ENCODE assay signal across 11 mouse cellular contexts in genomic region chr3:129640211-129641000, GRCm38 (mm10).
DNase-seq lines count a peak whose midpoint lies in the region; ATAC-seq lines count a peak whose summit lies in the region.
"Had no signal": no experiment of that assay in that cellular context is flagged by ENCODE, and none has a peak within 500 bp of the region (broad histone marks: within the 10 kb centered on the region; RNA-seq: fewer than 3 reads in every experiment).

No protein-coding gene starts in this region.

- H3K27me3 ChIP-seq in kidney, embryonic 15.5 days: no peaks in the 10 kb centered on the region
- H3K27me3 ChIP-seq in embryonic facial prominence, embryonic 13.5 days: no peaks in the 10 kb centered on the region
- H3K27me3 ChIP-seq in hindbrain, embryonic 15.5 days: no peaks in the 10 kb centered on the region
- no peaks in the 10 kb centered on the region for H3K27me3 ChIP-seq in midbrain, embryonic 14.5 days (ENCODE audit: control insufficient read depth, insufficient read depth, low read length)
- no peaks in the 10 kb centered on the region for H3K27me3 ChIP-seq in intestine, embryonic 16.5 days (replicated peaks; ENCODE audit: control insufficient read depth, insufficient read depth, low read length)
- H3K27me3 ChIP-seq: liver, embryonic 15.5 days had no signal

- H3K4me2 ChIP-seq in kidney, embryonic 15.5 days: no peak overlapping the region
- no peak overlapping the region for H3K4me2 ChIP-seq in embryonic facial prominence, embryonic 13.5 days
- no peak overlapping the region for H3K4me2 ChIP-seq in hindbrain, embryonic 15.5 days
- no peak overlapping the region for H3K4me2 ChIP-seq in midbrain, embryonic 14.5 days (ENCODE audit: low read length)
- no peak overlapping the region for H3K4me2 ChIP-seq in intestine, embryonic 16.5 days (ENCODE audit: low read depth, low read length)
- H3K4me2 ChIP-seq: liver, embryonic 15.5 days had no signal

- 56% methylated on average over 10 of the region's 10 CpGs for WGBS in kidney, embryonic 15.5 days
- WGBS in embryonic facial prominence, embryonic 13.5 days: 49% methylated on average over 10 of the region's 10 CpGs
- 50% methylated on average over 10 of the region's 10 CpGs for WGBS in hindbrain, embryonic 15.5 days
- 43% methylated on average over 10 of the region's 10 CpGs for WGBS in midbrain, embryonic 14.5 days
- WGBS in intestine, embryonic 16.5 days: 58% methylated on average over 10 of the region's 10 CpGs

- H3K4me3 ChIP-seq in kidney, embryonic 15.5 days (replicated peaks): no peak overlapping the region
- H3K4me3 ChIP-seq in embryonic facial prominence, embryonic 13.5 days: no peak overlapping the region
- no peak overlapping the region for H3K4me3 ChIP-seq in hindbrain, embryonic 15.5 days
- H3K4me3 ChIP-seq in midbrain, embryonic 14.5 days (replicated peaks; ENCODE audit: low read depth, low read length): no peak overlapping the region
- H3K4me3 ChIP-seq in intestine, embryonic 16.5 days (ENCODE audit: low read length): no peak overlapping the region
- H3K4me3 ChIP-seq: liver, embryonic 15.5 days; myocyte had no signal

- H3K27ac ChIP-seq in kidney, embryonic 15.5 days: 0 out of 2 replicates have a peak overlapping the region, but pooled peaks have one; percentile 16
- H3K27ac ChIP-seq in embryonic facial prominence, embryonic 13.5 days: peak overlapping the region; percentile 55
- peak overlapping the region; percentile 31 for H3K27ac ChIP-seq in hindbrain, embryonic 15.5 days (replicated peaks)
- H3K27ac ChIP-seq in midbrain, embryonic 14.5 days (replicated peaks; ENCODE audit: low read depth, low read length): no peak overlapping the region
- H3K27ac ChIP-seq in intestine, embryonic 16.5 days (ENCODE audit: low read length): no peak overlapping the region
- H3K27ac ChIP-seq: liver, embryonic 15.5 days had no signal

- 0 out of 2 replicates have a peak, but pooled peaks cover 9% of the 10 kb centered on the region for H3K36me3 ChIP-seq in kidney, embryonic 15.5 days
- H3K36me3 ChIP-seq in embryonic facial prominence, embryonic 13.5 days: peaks cover 8% of the 10 kb centered on the region
- H3K36me3 ChIP-seq in hindbrain, embryonic 15.5 days: no peaks in the 10 kb centered on the region
- no peaks in the 10 kb centered on the region for H3K36me3 ChIP-seq in midbrain, embryonic 14.5 days (ENCODE audit: control insufficient read depth, insufficient read depth, low read length)
- no peaks in the 10 kb centered on the region for H3K36me3 ChIP-seq in intestine, embryonic 16.5 days (ENCODE audit: control insufficient read depth, insufficient read depth, low read length)
- H3K36me3 ChIP-seq: liver, embryonic 15.5 days had no signal

- no peak for ATAC-seq in kidney, embryonic 15.5 days (replicated peaks; ENCODE audit: low FRiP score)
- no peak for ATAC-seq in embryonic facial prominence, embryonic 13.5 days (ENCODE audit: insufficient number of reproducible peaks, insufficient read depth, low FRiP score, low TSS enrichment, low read depth)
- peak; percentile 86 for ATAC-seq in hindbrain, embryonic 15.5 days (ENCODE audit: low FRiP score, low read depth)
- peak; percentile 77 for ATAC-seq in midbrain, embryonic 14.5 days (ENCODE audit: low FRiP score, low TSS enrichment)
- no peak for ATAC-seq in intestine, embryonic 16.5 days

- H3K9me3 ChIP-seq in kidney, embryonic 15.5 days (replicated peaks): no peaks in the 10 kb centered on the region
- H3K9me3 ChIP-seq in embryonic facial prominence, embryonic 13.5 days: no peaks in the 10 kb centered on the region
- H3K9me3 ChIP-seq in hindbrain, embryonic 15.5 days: no peaks in the 10 kb centered on the region
- no peaks in the 10 kb centered on the region for H3K9me3 ChIP-seq in midbrain, embryonic 14.5 days (ENCODE audit: control insufficient read depth, low read length)
- H3K9me3 ChIP-seq in intestine, embryonic 16.5 days (ENCODE audit: control insufficient read depth, low read length): no peaks in the 10 kb centered on the region
- H3K9me3 ChIP-seq: liver, embryonic 15.5 days had no signal

- no peak overlapping the region for H3K9ac ChIP-seq in kidney, embryonic 15.5 days
- no peak overlapping the region for H3K9ac ChIP-seq in embryonic facial prominence, embryonic 13.5 days
- no peak overlapping the region for H3K9ac ChIP-seq in hindbrain, embryonic 15.5 days
- H3K9ac ChIP-seq in midbrain, embryonic 14.5 days (replicated peaks; ENCODE audit: low read length): no peak overlapping the region
- H3K9ac ChIP-seq in intestine, embryonic 16.5 days (ENCODE audit: low read depth, low read length): no peak overlapping the region
- H3K9ac ChIP-seq: liver, embryonic 15.5 days had no signal

- no peak for DNase-seq in kidney, postnatal 25 days
- peak; percentile 64 for DNase-seq in midbrain, embryonic 14.5 days
- DNase-seq in urinary bladder, postnatal 25 days (ENCODE audit: low spot score): no peak
- no peak for DNase-seq in thymus, adult 18-20 months
- DNase-seq: cerebellum, adult 8-10 months had no signal

- H3K4me1 ChIP-seq in kidney, embryonic 15.5 days: peaks cover 6% of the 10 kb centered on the region
- H3K4me1 ChIP-seq in embryonic facial prominence, embryonic 13.5 days: peaks cover 12% of the 10 kb centered on the region; the same call in 1 of the 2 replicates
- peaks cover 12% of the 10 kb centered on the region; the same call in 1 of the 2 replicates for H3K4me1 ChIP-seq in hindbrain, embryonic 15.5 days (replicated peaks)
- peaks cover 6% of the 10 kb centered on the region; the same call in 1 of the 2 replicates for H3K4me1 ChIP-seq in midbrain, embryonic 14.5 days (ENCODE audit: control insufficient read depth, insufficient read depth, low read length)
- no peaks in the 10 kb centered on the region for H3K4me1 ChIP-seq in intestine, embryonic 16.5 days (ENCODE audit: control insufficient read depth, insufficient read depth, low read length)
- H3K4me1 ChIP-seq: liver, embryonic 15.5 days had no signal

Comparison
In these comparisons a context has a peak if more than half of its experiments do, and no peak if none do; other contexts are left out.
1. ATAC-seq: peak in hindbrain, embryonic 15.5 days (single experiment) and midbrain, embryonic 14.5 days (single experiment); none in kidney, embryonic 15.5 days (single experiment), embryonic facial prominence, embryonic 13.5 days (single experiment) and intestine, embryonic 16.5 days (single experiment).
2. H3K27ac ChIP-seq: peak in kidney, embryonic 15.5 days (single experiment), embryonic facial prominence, embryonic 13.5 days (single experiment) and hindbrain, embryonic 15.5 days (single experiment); none in midbrain, embryonic 14.5 days (single experiment) and intestine, embryonic 16.5 days (single experiment).